Mouse (Mus musculus) spleen, adult 2 months (tissue): ENCODE results near the gene Rdx. TPM values are rescaled to one million over a fixed set of nuclear protein-coding genes. Genes with fewer than 3 reads are reported as not detected.

ENCODE experiments used
- DNase-seq, 2 experiments: peaks; one replicate each; pipeline versions ENCODE4 v3.0.0 to v3.0.0-alpha.2; 2012 to 2021; ENCODE audit warnings: low spot score in 2 of 2, low read depth in 1 of 2
- H3K27ac ChIP-seq: fragments of 200-500 bp; 2 replicates; pipeline ENCODE4 v1.5.1; 2012; ENCODE audit warnings: low read length, inconsistent platforms; ENCODE audit not compliant: insufficient read depth
- H3K27me3 ChIP-seq: fragments of 200-500 bp; 2 replicates; pipeline ENCODE4 v1.6.1; 2012; ENCODE audit warnings: mild to moderate bottlenecking, moderate library complexity, low read length, inconsistent platforms; ENCODE audit not compliant: control insufficient read depth, insufficient read depth
- H3K36me3 ChIP-seq: fragments of 200-500 bp; 2 replicates; pipeline ENCODE4 v1.6.1; 2012; ENCODE audit warnings: mild to moderate bottlenecking, low read length, inconsistent platforms; ENCODE audit not compliant: control insufficient read depth, insufficient read depth
- H3K4me1 ChIP-seq: fragments of 200-500 bp; 2 replicates; pipeline ENCODE4 v1.6.1; 2011; ENCODE audit warnings: inconsistent platforms; ENCODE audit not compliant: control insufficient read depth, insufficient read depth, insufficient read length
- H3K4me3 ChIP-seq: fragments of 200-500 bp; 2 replicates; pipeline ENCODE4 v1.5.1; 2011; ENCODE audit warnings: mild to moderate bottlenecking, inconsistent platforms; ENCODE audit not compliant: insufficient read depth, insufficient read length; ENCODE audit errors: extremely low read depth
- CTCF ChIP-seq: fragments of 200-500 bp; IDR thresholded peaks from 2 replicates; pipeline ENCODE4 v1.5.1; 2011; ENCODE audit warnings: mild to moderate bottlenecking, inconsistent platforms; ENCODE audit not compliant: insufficient read depth, insufficient read length, insufficient replicate concordance; ENCODE audit errors: extremely low read depth
- POLR2A ChIP-seq: fragments of 200-500 bp; IDR thresholded peaks from 2 replicates; pipeline ENCODE4 v1.6.1; 2011; ENCODE audit warnings: low read depth, low read length, inconsistent platforms
- WGBS: fragments of 180-500 bp; shearing (Covaris S2); methylation state at CpG from one replicate; pipeline ENCODE4 v1.1.7; 2018; 5-methylcytosine and 5-hydroxymethylcytosine counted together
- polyA plus RNA-seq: library from polyadenylated mRNA; depleted of rRNA; stranded (reverse); fragments of >200 nt; gene quantifications from 2 replicates; pipeline ENCODE4 v1.2.3, GENCODE M21; 2012; rRNA removed

Rdx gene
- polyA plus RNA-seq, 1 experiment, result 6.3 TPM

GRCm38 (mm10) chr9:52107161-52107560 is 60.2 kb downstream of the Rdx start:
- Histone ChIP-seq H3K27me3 (no peaks in the 10 kb centered on the region), H3K27ac (no peak overlapping the region), H3K36me3 (no peaks in the 10 kb centered on the region), H3K4me1 (no peaks in the 10 kb centered on the region), H3K4me3 (no peak overlapping the region)
- TF ChIP-seq CTCF, result no peak
- no peak for TF ChIP-seq POLR2A
- no peak for DNase-seq
- 94% methylated on average over 3 of the region's 3 CpGs for WGBS

GRCm38 (mm10) chr9:52110738-52111137 is 63.8 kb downstream of the Rdx start:
- Histone ChIP-seq H3K27ac (no peak overlapping the region), H3K36me3 (peaks cover 3% of the 10 kb centered on the region), H3K4me1 (no peaks in the 10 kb centered on the region), H3K4me3 (no peak overlapping the region), H3K27me3 (no peaks in the 10 kb centered on the region)
- 75% methylated on average over 3 of the region's 3 CpGs for WGBS
- TF ChIP-seq POLR2A (no peak), CTCF (no peak)
- DNase-seq, result no peak

- Histone ChIP-seq H3K4me3 (no peak overlapping the region), H3K27me3 (no peaks in the 10 kb centered on the region), H3K27ac (no peak overlapping the region), H3K36me3 (peaks cover 7% of the 10 kb centered on the region), H3K4me1 (no peaks in the 10 kb centered on the region)
- no peak for DNase-seq
- no peak for TF ChIP-seq CTCF
- no peak for TF ChIP-seq POLR2A
- 87% methylated on average over 5 of the region's 5 CpGs for WGBS
These were observed 66.1 kb downstream of the Rdx start for GRCm38 (mm10) chr9:52113091-52113490.

- peaks cover 7% of the 10 kb centered on the region for H3K36me3 ChIP-seq
- H3K27me3 ChIP-seq, result no peaks in the 10 kb centered on the region
- TF ChIP-seq CTCF, result no peak
- TF ChIP-seq POLR2A, result no peak
- H3K27ac ChIP-seq, result no peak overlapping the region
- 92% methylated on average over 4 of the region's 4 CpGs for WGBS
- H3K4me3 ChIP-seq, result no peak overlapping the region
- H3K4me1 ChIP-seq, result no peaks in the 10 kb centered on the region
- DNase-seq, result no peak
These were observed 72.2 kb downstream of the Rdx start for GRCm38 (mm10) chr9:52119212-52119611.

GRCm38 (mm10) chr9:52125225-52125624 is 78.3 kb downstream of the Rdx start:
- WGBS, result 93% methylated on average over 6 of the region's 6 CpGs

GRCm38 (mm10) chr9:52130348-52130747 is 83.4 kb downstream of the Rdx start:
- no peaks in the 10 kb centered on the region for H3K27me3 ChIP-seq
- no peak for DNase-seq
- H3K27ac ChIP-seq, result no peak overlapping the region
- TF ChIP-seq CTCF, result no peak
- TF ChIP-seq POLR2A, result no peak
- H3K4me3 ChIP-seq, result no peak overlapping the region
- no peaks in the 10 kb centered on the region for H3K4me1 ChIP-seq
- WGBS, result 87% methylated on average over 4 of the region's 4 CpGs
- 0 out of 2 replicates have a peak, but pooled peaks cover 2% of the 10 kb centered on the region for H3K36me3 ChIP-seq

More at GRCm38 (mm10) chr9:52125225-52125624, 78.3 kb downstream of the Rdx start:
- Histone ChIP-seq H3K27ac (no peak overlapping the region), H3K36me3 (0 out of 2 replicates have a peak, but pooled peaks cover 2% of the 10 kb centered on the region), H3K4me3 (no peak overlapping the region), H3K4me1 (no peaks in the 10 kb centered on the region), H3K27me3 (no peaks in the 10 kb centered on the region)
- TF ChIP-seq POLR2A (no peak), CTCF (no peak)
- no peak for DNase-seq

- 73% methylated on average over 2 of the region's 2 CpGs for WGBS
- no peak overlapping the region for H3K4me3 ChIP-seq
- H3K27me3 ChIP-seq, result no peaks in the 10 kb centered on the region
- no peak overlapping the region for H3K27ac ChIP-seq
- no peak for DNase-seq
- TF ChIP-seq POLR2A (no peak), CTCF (no peak)
- no peaks in the 10 kb centered on the region for H3K36me3 ChIP-seq
- H3K4me1 ChIP-seq, result no peaks in the 10 kb centered on the region
These were observed 85.8 kb downstream of the Rdx start for GRCm38 (mm10) chr9:52132771-52133170.

Other genes starting within 250 kb of the Rdx start
- 15.0 and 21.8 TPM in 2 replicates for gene Fdx1, start 83.6 kb upstream of the Rdx start, polyA plus RNA-seq
- gene Zc3h12c, start 121.4 kb downstream of the Rdx start, polyA plus RNA-seq, result 1.4 and 1.7 TPM in 2 replicates